Mouse (Mus musculus) adrenal gland (tissue): ENCODE measurements at regions not wholly inside any gene's neighbourhood (a gene's known extent, or its start where the extent isn't known, plus 50 kb on each side); places are given as distances from the start of the nearest gene placed in this dataset.

Source experiments
- intact Hi-C: fragments of 180-260 bp; cut with DNase I; formaldehyde crosslinking; loops from one replicate; pipeline ENCODE4 v1.15.1; 2025

DNA sequence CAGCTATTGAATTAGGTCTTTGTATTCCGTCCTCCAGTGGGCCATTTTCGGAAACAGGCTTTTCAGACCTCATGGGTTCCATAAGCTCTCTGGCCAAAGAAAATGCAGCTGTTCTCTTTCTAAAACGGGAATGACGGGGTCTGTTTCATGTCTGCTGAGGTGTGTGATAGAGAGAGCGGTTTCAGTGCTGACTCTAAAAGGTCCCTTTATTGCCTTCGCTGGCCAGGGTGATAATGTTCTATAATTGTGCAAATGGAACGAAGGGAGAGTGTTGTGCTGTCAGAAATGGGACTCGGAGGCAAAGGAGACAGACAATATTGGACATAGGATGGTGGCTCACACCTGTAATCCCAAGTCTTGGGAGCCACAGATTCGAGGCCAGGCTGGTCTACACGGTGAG, 53.5 kb upstream of the Osbpl8 start:
- intact Hi-C loops = no loop called here

DNA sequence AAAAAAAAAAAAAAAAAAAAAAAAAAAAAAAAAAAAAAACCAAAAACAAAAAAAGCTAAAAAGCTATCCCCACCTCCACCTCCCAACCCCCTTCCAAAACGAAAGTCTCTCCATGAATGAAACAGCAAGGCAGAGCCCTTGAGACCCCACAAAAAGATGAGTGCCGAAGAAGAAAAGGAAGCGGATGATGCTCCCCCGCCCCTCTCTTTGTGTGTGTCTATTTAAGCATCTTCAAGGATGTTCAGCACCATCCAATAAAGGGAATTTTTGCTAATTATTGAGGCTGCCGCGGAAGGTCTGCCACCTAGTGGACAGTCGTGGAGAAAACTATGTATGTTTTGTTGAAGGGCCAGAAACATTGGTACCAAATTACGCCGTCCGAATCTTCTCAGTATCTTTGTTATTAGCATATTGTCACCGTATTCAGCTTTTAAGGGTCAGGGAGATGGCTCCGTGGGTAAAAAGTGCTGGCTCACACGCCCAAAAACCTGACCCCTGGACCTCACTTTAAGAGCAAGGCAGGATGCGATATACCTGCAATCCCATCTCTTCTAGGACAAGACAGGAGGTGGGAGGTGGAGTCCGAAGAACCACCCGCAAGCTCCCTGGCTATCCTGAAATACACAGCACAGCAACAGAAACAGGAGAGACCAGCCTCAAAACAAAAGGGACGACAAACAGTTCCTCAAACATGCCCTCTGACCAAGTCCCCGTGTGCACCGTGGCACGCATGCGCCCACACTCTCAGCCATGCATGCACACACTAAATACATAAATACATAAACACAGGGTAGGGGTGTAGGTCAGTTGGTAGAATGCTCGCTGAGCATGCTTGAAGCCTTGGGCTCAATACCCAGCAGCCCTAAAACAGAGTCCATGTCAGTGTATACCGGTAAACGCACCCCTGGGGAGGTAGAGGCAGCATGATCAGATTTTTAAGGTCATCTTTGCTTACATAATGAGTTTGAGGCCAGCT, 55.6 kb upstream of the Osbpl8 start:
- intact Hi-C loops = loop anchor here (5.0 kb wide), 1 partner anchor 312 kb away; no protein-coding TSS in a partner anchor

DNA sequence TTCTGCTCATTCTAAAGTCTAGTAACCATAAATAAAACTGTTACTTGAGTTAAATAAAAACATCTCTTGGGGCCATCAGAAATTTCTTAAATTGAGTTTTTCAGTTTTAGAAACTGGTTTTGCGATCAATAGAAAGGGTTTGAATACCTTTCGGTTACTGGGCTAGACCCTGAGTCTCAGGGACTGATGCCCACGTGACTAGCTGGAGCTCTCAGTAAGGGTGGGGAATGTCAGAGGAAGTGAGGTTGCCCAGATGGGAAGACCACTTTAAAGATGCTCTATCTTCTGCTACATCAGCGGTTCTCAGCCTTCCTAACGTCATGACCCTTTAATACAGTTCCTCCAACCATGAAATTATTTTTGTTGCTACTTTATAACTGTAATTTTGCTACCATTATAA, 56.7 kb upstream of the Osbpl8 start:
- intact Hi-C loops = loop anchor here (5.0 kb wide), 1 partner anchor 311 kb away; no protein-coding TSS in a partner anchor

DNA sequence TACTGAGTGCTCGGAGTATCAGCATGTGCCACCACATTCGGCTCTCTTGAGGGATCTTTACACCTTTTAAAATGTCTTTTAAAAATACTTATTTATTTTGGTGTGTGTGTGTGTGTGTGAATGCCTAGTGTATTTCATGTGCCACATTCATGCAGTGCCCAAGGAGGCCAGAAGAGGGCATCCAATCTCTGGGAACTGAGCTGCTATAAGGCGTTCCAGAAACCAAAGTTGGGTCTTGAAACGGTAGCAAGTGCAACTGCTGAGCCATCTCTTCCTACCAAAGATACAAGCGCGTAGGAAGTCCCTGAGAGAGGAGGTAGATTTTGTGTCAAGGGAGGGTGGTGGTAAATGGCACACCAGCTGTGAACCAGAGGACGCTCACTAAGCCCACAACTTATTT, 57.2 kb upstream of the Osbpl8 start:
- intact Hi-C loops = loop anchor here (5.0 kb wide), 1 partner anchor 310 kb away; no protein-coding TSS in a partner anchor

DNA sequence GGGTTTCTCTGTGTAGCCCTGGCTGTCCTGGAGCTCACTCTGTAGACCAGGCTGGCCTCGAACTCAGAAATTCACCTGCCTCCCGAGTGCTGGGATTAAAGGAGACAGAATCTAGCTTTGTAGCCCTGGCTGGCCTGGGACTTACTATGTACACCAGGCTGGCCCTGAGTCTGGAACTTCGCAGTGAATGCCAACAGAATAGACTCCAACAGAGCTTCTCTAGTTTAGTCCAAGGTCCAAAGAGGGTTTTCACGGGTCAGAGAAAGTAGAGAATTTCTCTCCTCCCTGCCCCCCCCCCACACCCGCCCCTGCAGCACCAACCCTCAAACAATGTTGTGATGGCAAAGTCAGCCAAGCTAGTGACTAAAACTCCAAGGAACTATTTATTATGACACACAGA, 58.1 kb upstream of the Osbpl8 start:
- intact Hi-C loops = loop anchor here (5.0 kb wide), 1 partner anchor 309 kb away; no protein-coding TSS in a partner anchor

DNA sequence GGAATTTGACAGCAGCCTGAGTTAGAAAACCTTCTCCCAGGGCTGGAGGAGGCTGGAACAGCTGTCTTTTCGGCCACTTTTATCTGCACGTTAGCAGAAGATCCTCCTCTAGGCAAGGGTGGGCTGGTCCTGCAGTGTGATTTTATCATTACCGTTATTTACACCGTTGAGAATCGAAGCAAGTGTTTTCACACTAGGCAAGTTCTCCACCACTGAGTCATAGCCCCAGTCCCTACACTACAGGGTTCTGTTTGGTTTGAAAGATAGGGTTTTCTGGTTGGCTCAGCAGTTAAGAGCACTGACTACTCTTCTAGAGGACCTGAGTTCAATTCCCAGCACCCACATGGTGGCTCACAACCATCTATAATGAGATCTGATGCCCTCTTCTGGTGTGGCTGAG, 58.9 kb upstream of the Osbpl8 start:
- intact Hi-C loops = loop anchor here (5.0 kb wide), 1 partner anchor 308 kb away; no protein-coding TSS in a partner anchor

DNA sequence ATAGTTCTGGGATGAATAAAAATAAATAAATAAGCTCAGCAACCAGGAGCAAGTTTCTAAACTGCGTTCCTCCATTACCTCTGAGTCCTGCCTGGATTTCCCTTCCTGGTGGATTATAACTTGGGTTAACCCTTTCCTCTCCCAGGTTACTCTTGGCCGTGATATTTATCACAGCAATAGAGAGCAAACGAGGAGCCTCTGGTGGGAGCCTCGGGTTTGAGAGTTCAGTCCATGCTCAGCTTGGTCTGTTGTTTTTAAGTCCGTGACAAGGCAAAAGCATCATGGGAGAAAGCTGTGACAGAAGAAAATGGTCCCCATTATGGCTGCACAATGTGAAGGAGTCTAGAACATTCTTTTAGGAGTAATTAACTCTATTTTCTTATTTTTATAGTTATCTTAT, 61.0 kb upstream of the Osbpl8 start:
- intact Hi-C loops = loop anchor here (5.0 kb wide), 1 partner anchor 111 kb away; no protein-coding TSS in a partner anchor

DNA sequence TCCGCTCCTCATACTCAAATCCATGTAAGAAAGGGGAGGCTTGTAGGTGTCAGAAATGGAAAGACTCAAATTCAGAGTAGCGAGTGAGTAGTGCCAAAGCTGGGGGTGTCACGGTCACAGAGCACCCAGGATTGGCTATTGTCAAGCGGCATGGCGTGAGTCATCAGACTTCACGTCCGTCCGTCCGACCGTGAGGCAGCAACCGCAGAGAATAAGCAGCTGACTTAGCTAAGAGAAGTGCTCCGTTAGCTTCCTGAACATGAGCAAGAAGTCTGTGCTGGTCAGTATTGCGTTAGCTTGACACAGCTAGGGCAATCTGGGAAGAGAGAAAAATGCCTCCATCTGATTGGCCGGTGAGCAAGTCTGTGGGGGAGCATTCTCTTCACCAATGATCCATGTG, 61.5 kb upstream of the Osbpl8 start:
- intact Hi-C loops = loop anchor here (5.0 kb wide), 1 partner anchor 111 kb away; no protein-coding TSS in a partner anchor

DNA sequence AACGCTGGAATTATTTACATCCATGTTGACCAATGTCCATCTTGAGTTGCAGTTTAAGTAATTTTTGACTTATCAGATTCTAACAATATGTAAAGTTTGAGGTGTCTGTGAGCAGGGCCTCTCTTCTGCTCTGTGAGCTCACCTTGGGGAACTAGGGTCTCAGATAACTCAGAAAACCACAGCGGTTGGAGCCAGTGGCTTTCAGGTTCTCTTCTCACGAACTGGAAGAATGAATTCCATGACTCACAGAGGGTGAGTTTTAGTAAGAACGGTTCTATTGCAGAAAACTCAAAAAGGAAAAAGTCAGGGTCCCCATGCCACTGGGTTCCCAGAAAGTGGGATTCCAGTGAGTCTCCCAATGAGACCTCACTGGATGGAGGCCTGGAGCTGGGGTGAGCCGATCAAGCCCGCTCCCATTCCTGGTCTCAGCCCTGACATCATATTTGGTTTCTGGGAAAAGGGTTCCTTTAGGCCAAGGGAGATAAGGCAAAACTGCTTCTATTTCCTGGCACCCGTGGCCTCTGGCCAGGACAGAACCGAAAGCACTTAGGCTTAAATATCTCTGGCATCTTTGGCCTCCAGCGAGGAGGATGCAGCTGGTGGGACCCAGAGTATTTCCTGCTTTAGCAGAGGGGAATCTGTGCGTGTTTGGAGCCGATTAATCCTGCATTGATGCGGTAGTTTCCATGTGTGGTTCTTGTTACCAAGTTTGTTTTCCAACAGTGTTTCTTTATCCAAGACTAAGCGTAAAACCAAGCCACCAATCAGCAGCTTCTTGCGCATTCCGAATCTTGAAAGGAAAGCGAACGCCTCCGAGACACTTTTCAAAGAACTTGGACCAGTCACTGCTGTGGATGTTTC, 62.4 kb upstream of the Osbpl8 start:
- intact Hi-C loops = loop anchor here (5.0 kb wide), 1 partner anchor 110 kb away; no protein-coding TSS in a partner anchor

DNA sequence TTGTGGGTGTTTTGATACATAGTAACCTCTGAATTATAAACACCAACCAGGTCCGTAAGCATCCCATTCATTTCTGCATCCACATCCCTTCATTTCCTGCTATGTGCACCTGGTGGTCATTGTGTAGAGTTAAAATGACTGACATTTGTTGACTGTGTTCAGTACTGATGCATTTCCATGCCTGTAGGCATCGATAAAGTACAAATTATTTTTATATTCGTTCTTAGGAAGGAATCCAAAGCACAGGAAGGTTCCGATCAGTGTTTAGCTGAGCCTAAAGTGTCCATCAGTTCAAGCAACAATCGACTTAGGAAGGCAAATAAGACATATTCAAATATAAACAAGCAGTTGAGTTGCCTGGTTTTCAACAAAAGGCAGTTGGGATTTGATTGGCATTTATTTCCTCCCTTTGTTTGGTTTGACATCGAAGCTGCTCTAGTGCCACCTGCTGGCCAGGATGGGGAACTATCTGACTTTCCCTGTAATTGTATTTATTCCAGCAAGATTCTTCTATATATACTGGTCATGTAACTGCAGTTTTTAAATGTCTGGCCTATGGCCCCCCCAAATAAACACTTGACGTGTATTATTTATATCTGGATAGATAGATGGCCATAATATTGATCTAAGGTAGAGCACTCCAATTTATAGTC, 64.6 kb upstream of the Osbpl8 start:
- intact Hi-C loops = loop anchor here (5.0 kb wide), 1 partner anchor 108 kb away; no protein-coding TSS in a partner anchor

DNA sequence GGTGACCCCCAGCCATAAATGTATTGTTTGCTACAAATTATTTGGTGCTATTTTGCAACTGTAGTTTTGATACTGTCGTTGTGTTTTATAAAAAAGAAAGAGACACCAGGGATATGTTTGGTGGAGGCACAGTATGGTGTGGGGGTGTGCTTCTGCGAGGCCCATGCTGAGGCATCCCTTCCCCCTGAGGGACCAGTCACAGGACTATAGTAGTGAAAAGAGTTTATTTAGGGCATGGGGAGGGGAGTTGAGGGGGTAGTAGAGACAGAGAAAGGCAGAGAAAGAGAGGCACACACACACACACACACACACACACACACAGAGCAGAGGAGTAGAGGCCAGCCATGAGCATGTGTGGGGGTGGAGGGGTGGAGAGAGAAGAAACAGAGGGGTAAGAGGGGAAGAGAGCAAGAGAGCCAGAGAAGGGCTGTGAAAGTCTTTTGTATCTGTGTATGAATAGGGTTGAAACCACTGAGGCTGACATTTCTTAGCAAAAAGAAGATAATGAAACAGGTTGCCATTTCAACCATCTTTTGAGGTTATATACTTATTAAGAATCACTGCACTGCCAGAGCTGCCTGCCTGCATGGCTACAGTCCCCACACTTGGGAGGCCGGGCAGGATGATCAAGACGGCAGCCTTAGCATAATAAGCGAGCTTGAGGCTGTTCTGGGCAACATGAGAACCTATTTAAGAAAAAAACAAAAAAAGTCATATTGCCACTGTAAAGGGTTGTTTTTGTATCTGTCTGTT, 65.3 kb upstream of the Osbpl8 start:
- intact Hi-C loops = no loop called here

DNA sequence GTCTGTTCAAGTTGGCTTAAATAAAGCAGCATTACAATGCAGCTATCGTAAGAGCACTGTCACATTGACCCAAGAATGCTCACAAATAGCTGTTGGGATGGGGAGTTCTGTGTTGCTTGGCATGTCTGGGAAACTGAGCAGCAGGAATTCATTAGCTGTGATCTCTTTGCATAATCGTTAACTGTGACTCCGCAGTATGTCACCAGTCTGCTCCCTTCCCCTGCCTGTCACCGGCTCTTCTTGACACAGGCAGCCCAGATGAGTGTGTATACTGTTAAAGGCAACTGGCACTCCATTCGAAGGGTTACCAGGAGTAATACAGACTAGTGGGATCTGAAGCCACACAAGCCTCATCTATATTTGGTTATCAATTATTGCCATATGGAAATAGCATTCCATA, 67.3 kb upstream of the Osbpl8 start:
- intact Hi-C loops = no loop called here

DNA sequence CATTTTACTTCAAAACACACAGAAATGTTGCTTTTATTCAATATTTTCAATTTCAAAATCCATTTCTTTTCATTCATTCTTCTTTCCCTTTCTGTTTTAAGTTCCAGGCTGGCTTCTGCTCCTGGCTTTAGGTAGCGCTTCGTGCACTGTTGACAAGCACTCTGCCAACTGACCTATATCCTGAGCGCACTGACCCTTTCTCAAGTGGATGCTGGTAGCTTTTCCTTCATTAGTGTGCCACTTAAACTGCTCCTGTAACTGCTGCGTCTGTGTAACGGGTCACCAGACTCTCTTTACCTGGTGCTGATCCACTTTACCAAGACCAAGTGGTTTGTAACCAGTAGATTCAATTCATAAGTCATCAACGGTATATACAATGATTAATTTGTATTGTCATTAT, 67.7 kb upstream of the Osbpl8 start:
- intact Hi-C loops = no loop called here

DNA sequence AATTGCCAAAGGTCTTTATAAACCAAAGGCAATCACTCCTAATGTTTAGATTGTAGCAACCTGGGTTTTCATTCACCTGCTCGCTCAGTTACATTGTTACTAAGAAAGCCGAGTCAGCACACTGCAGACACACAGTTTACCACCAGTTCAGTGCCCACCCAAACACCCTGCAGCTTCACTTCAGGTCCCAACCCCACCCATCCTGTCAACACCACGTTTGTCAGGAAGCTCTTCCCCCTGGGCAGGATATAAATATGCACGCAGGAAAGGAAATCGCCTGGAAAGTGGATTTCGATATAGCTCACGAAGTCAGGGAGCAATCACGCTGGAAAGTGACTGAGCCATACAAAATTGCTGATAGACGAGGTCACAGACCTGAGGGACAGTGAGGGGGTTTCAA, 70.1 kb upstream of the Osbpl8 start:
- intact Hi-C loops = no loop called here

DNA sequence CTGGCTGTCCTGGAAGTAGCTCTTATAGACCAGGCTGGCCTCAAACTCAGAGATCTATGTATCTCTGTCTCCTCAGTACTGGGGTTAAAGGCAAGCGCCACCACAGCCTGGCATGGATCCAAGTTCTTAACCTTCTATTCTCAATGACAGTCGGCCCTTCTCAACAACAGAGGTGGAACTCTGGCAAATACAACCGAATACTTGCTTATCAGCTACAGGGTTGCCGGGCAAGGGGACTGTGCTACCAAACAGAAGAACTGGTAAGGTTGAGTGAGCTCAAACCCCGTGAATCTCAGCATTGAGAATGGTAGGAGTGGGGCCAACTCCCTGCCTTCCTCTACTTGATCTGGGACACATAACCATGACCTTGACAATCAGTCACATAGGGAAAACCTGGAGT, 75.2 kb upstream of the Osbpl8 start:
- intact Hi-C loops = loop anchor here (5.0 kb wide), 1 partner anchor 77 kb away; the partner anchor contains the start of gene Zdhhc17

DNA sequence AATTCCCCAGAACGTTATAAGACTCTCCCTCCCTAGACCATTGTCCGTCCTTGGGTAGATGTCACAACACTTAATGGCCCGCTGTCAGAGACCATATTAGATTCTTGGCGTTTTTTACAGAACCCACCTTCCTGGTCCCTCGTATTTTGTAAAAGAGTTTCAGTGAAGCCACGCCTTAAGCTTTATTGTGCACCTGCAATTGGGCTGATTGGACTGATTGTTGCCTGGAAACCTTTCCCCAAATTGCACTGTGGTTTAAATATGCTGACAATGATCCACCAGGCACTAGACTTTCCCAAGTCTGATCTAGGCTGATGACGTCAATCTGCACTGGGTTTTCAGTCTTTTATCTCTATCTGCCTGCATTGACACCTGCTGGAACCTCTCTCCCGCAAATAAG, 75.6 kb upstream of the Zdhhc17 start:
- intact Hi-C loops = loop anchor here (5.0 kb wide), 1 partner anchor 73 kb away; the partner anchor contains the start of gene Zdhhc17

DNA sequence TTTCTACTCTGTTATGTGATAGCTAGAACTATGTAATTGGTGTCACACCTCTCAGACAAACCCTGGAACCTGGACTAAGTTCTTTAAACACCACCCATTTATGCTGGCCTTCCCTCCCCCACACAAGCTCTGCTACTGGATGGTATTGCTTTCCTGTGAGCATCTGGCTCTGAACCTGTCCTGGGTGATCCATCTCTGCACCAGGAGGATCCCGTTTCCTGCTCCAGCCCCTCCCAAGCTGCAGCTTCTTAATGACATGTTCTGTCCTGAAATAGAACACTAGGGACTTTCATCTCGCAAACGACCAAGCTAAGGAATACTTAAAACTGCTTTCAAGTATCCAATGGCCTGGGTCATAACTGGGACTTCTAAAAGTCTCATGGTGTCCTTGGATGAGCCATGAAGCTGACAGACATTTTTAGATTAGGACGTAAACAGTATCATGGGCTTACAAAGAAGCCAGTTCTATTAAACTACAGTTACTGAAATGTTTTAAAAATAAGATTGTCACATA, 74.4 kb upstream of the Zdhhc17 start:
- intact Hi-C loops = no loop called here

DNA sequence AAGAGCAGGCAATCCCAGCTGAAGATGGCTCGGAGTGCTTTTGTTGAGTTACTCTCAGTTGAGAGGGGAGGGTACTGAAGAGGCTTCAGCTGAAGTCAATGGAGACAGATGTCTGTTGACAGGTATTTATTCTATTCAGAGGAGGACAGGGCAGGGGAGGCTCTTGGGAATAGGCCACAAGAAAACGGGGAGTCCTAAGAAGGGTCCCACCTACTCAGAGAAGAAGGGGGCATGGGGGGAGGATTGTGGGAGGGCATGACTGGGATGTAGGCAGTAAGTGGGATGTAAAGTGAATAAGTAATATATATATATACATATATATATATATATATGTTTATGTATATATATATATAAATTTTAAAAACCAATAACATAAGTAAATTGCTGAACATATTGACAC, 73.9 kb upstream of the Zdhhc17 start:
- intact Hi-C loops = no loop called here

DNA sequence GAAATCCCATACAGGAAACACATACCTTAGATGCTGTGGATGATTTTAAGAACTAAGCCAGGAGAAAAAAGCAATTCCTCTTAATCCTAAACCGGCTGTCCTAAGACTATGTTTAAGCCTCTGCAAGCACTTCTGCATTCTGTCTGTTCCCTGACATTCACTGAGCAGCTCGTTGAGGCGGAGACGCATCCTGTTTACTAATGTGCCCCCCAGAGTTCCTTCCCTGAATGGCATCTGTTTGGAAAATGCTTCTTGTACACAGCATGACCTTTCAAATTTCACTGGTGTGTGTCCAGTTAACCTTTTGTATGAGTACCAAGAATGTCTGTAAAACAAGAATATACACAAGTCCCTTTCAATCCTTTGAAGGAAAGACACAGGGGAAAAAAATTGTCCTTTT, 73.4 kb upstream of the Zdhhc17 start:
- intact Hi-C loops = no loop called here

DNA sequence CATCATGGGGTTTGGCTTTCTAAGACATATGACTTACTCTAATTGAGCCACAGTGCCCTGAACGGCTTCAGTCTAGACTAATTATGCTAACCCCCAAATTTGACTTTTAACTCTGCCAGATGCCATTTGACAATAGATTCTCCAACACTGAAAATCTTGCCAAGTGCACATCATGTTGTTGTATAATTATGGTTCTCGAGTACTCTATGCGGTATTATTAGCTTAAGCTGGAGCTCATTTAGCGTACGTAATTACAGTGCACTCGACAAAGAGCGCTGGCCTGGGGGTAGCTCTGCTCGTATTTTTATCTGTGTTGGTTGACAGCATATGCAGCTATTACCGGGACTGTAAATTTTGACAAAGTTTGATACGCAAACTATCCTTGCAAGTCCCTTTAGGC, 70.4 kb upstream of the Zdhhc17 start:
- intact Hi-C loops = no loop called here
